Mouse (Mus musculus): Measurements from ENCODE around the gene P2rx4. TPM values are rescaled to one million over a fixed set of nuclear protein-coding genes. Genes with fewer than 3 reads are reported as not detected.

Gene P2rx4
- polyA plus RNA-seq, 1 experiment from 2014 or later = 16.7 TPM

GRCm38 (mm10) chr5:122689153-122689552 lies 18.2 kb upstream of the P2rx4 start:
- 93% methylated on average over 7 of the region's 7 CpGs for WGBS
- H3K36me3 ChIP-seq = no peaks in the 10 kb centered on the region

GRCm38 (mm10) chr5:122690486-122690885 lies 16.9 kb upstream of the P2rx4 start:
- Histone ChIP-seq H3K4me2 (no peak overlapping the region), H3K27me3 (no peaks in the 10 kb centered on the region), H3K27ac (no peak overlapping the region), H3K4me1 (replicated peaks) (peaks cover 8% of the 10 kb centered on the region; the same call in 1 of the 2 replicates), H3K4me3 (no peak overlapping the region), H3K9ac (no peak overlapping the region), H3K36me3 (no peaks in the 10 kb centered on the region), H3K9me3 (no peaks in the 10 kb centered on the region)
- WGBS = 48% methylated on average over 6 of the region's 6 CpGs
- ATAC-seq (ENCODE audit: low FRiP score) = no peak

More at GRCm38 (mm10) chr5:122689153-122689552, 18.2 kb upstream of the P2rx4 start:
- H3K4me1 ChIP-seq (replicated peaks) = peaks cover 8% of the 10 kb centered on the region; the same call in 1 of the 2 replicates
- H3K27ac ChIP-seq = no peak overlapping the region
- H3K27me3 ChIP-seq = no peaks in the 10 kb centered on the region
- H3K4me3 ChIP-seq = no peak overlapping the region
- no peaks in the 10 kb centered on the region for H3K9me3 ChIP-seq
- no peak overlapping the region for H3K4me2 ChIP-seq
- ATAC-seq (ENCODE audit: low FRiP score) = no peak
- H3K9ac ChIP-seq = no peak overlapping the region

DNA sequence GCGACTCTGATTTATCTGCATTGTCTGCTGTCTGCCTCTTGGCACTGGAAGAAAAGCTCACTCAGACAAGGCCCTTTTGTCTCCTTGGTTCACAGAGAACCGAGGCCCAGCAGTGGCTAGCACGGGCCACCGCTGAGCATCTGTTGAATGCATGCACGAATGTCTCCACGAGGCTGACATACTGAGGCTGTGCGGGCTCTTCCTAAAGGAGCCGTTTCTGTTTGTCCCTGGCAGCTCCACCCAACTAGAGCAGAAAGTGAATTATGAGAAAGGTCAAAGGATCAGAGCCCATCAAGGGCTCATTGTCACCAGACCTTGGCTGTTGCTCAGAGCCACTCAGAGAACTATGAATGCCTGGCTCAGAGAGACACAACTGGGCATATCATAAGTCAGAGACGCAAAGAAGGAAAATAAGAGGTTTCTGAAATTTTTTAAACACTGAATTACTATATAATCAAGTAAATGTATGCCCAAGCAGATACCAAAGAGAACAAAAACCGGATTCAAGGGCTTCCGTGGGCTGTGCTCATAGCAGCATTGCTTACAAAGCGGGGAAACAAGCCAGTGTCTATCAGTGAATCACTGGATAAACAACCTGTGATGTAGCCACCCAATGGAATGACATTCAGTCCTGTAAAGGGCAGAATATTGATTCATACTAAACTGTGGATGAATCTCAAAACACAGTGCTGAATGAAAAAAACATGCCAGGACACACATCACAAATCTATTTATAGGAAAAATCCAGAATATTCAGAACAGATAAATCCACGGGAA lies 13.7 kb upstream of the P2rx4 start:
- peak; percentile 93 for ATAC-seq (ENCODE audit: low FRiP score)
- Histone ChIP-seq H3K4me3 (no peak overlapping the region), H3K4me2 (no peak overlapping the region), H3K9me3 (no peaks in the 10 kb centered on the region), H3K27me3 (no peaks in the 10 kb centered on the region), H3K27ac (peak overlapping the region; percentile 66), H3K9ac (no peak overlapping the region), H3K36me3 (no peaks in the 10 kb centered on the region), H3K4me1 (replicated peaks) (peaks cover 17% of the 10 kb centered on the region; the same call in 1 of the 2 replicates)
- WGBS = 18% methylated on average over 13 of the region's 13 CpGs

GRCm38 (mm10) chr5:122695516-122695915 lies 11.8 kb upstream of the P2rx4 start:
- H3K27me3 ChIP-seq = no peaks in the 10 kb centered on the region
- no peak overlapping the region for H3K27ac ChIP-seq
- 66% methylated on average over 8 of the region's 8 CpGs for WGBS
- no peaks in the 10 kb centered on the region for H3K36me3 ChIP-seq
- no peaks in the 10 kb centered on the region for H3K9me3 ChIP-seq
- no peak overlapping the region for H3K4me3 ChIP-seq
- peaks cover 17% of the 10 kb centered on the region; the same call in 1 of the 2 replicates for H3K4me1 ChIP-seq (replicated peaks)
- H3K9ac ChIP-seq = no peak overlapping the region
- ATAC-seq (ENCODE audit: low FRiP score) = no peak
- H3K4me2 ChIP-seq = no peak overlapping the region

GRCm38 (mm10) chr5:122698041-122698700 lies 9.2 kb upstream of the P2rx4 start:
- Histone ChIP-seq H3K4me3 (no peak overlapping the region), H3K4me2 (no peak overlapping the region), H3K9ac (no peak overlapping the region), H3K27me3 (no peaks in the 10 kb centered on the region), H3K36me3 (no peaks in the 10 kb centered on the region), H3K27ac (no peak overlapping the region), H3K4me1 (replicated peaks) (peaks cover 14% of the 10 kb centered on the region; the same call in 1 of the 2 replicates), H3K9me3 (no peaks in the 10 kb centered on the region)
- no peak for ATAC-seq (ENCODE audit: low FRiP score)
- 88% methylated on average over 10 of the region's 10 CpGs for WGBS

GRCm38 (mm10) chr5:122698701-122699060 lies 8.7 kb upstream of the P2rx4 start:
- no peaks in the 10 kb centered on the region for H3K9me3 ChIP-seq
- 80% methylated on average over 9 of the region's 9 CpGs for WGBS
- ATAC-seq (ENCODE audit: low FRiP score) = no peak
- 0 out of 2 replicates have a peak, but pooled peaks cover 10% of the 10 kb centered on the region for H3K4me1 ChIP-seq (replicated peaks)
- H3K27ac ChIP-seq = no peak overlapping the region
- no peak overlapping the region for H3K9ac ChIP-seq
- no peaks in the 10 kb centered on the region for H3K36me3 ChIP-seq
- no peaks in the 10 kb centered on the region for H3K27me3 ChIP-seq
- no peak overlapping the region for H3K4me3 ChIP-seq
- H3K4me2 ChIP-seq = no peak overlapping the region

DNA sequence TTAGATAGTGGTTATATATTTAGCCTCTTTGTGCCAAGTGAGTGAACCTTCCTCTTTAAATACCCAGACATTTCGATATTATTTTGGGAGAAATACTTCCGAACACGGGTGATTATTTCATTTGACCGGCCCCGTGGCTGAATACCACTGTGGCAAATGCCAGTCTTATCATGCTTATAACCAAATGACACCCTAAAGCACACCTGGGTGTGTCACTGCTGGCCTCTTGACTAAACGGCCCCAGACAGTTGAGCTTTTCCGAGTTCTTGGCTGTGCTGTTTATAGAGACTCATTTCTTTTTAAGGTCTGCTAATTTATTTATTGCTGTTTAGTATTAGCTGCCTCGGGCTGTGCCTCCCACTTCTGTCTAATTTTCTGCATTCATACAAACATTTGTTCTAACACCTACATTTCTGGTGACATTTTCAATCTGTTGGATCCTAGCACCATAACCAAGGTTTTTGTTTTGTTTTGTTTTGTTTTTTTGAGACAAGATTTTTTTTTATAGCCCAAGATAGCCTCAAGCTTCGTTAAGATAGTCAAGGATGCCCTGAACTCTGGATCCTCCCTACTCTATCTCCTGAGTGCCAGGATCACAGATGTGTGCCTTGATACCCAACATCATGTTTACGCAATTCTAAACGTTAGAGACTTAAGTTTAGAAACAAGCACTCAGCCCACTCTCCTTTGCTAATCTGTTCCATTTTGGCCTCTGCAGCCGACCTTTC lies 7.1 kb upstream of the P2rx4 start:
- H3K4me3 ChIP-seq = no peak overlapping the region
- 89% methylated on average over 12 of the region's 12 CpGs for WGBS
- no peak overlapping the region for H3K4me2 ChIP-seq
- no peak overlapping the region for H3K27ac ChIP-seq
- ATAC-seq (ENCODE audit: low FRiP score) = no peak
- no peaks in the 10 kb centered on the region for H3K9me3 ChIP-seq
- H3K36me3 ChIP-seq = no peaks in the 10 kb centered on the region
- no peak overlapping the region for H3K9ac ChIP-seq
- H3K27me3 ChIP-seq = no peaks in the 10 kb centered on the region
- 0 out of 2 replicates have a peak, but pooled peaks cover 10% of the 10 kb centered on the region for H3K4me1 ChIP-seq (replicated peaks)

GRCm38 (mm10) chr5:122700837-122701212 lies 6.5 kb upstream of the P2rx4 start:
- Histone ChIP-seq H3K9ac (no peak overlapping the region), H3K27ac (no peak overlapping the region), H3K4me2 (no peak overlapping the region), H3K4me1 (replicated peaks) (0 out of 2 replicates have a peak, but pooled peaks cover 10% of the 10 kb centered on the region), H3K27me3 (no peaks in the 10 kb centered on the region), H3K36me3 (no peaks in the 10 kb centered on the region), H3K9me3 (no peaks in the 10 kb centered on the region), H3K4me3 (no peak overlapping the region)
- 67% methylated on average over 5 of the region's 5 CpGs for WGBS
- ATAC-seq (ENCODE audit: low FRiP score) = no peak

GRCm38 (mm10) chr5:122702156-122702555 lies 5.2 kb upstream of the P2rx4 start:
- H3K9ac ChIP-seq = no peak overlapping the region
- no peaks in the 10 kb centered on the region for H3K9me3 ChIP-seq
- no peak overlapping the region for H3K4me3 ChIP-seq
- no peak overlapping the region for H3K4me2 ChIP-seq
- 89% methylated on average over 6 of the region's 6 CpGs for WGBS
- no peak for ATAC-seq (ENCODE audit: low FRiP score)
- H3K4me1 ChIP-seq (replicated peaks) = peaks cover 14% of the 10 kb centered on the region
- H3K36me3 ChIP-seq = no peaks in the 10 kb centered on the region
- no peak overlapping the region for H3K27ac ChIP-seq
- H3K27me3 ChIP-seq = no peaks in the 10 kb centered on the region

DNA sequence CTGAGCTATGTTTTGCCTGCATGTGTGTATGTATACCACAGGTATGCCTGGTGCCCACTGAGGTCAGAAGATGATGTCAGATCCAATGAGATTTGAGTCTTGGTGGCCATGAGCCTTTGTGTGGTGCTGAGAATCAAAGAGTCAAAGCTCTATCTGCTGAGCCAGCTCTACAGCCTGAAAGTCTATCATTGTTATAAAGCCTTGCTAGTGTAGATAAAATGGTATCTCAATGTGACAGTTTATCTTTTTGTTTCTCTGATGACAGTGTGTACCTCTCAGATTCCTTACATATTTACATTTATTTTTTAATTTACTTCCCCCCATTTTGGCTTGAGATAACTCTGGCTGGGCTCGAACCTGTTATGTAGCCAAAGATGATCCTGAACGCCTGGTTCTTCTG lies 3.8 kb upstream of the P2rx4 start:
- Histone ChIP-seq H3K4me2 (no peak overlapping the region), H3K27ac (no peak overlapping the region), H3K4me3 (no peak overlapping the region), H3K4me1 (replicated peaks) (peaks cover 14% of the 10 kb centered on the region), H3K27me3 (no peaks in the 10 kb centered on the region), H3K36me3 (no peaks in the 10 kb centered on the region), H3K9ac (no peak overlapping the region), H3K9me3 (no peaks in the 10 kb centered on the region)
- WGBS = 91% methylated on average over 2 of the region's 2 CpGs
- no peak for ATAC-seq (ENCODE audit: low FRiP score)

- H3K9me3 ChIP-seq = no peaks in the 10 kb centered on the region
- no peaks in the 10 kb centered on the region for H3K36me3 ChIP-seq
- H3K4me1 ChIP-seq (replicated peaks) = peaks cover 14% of the 10 kb centered on the region
- no peak overlapping the region for H3K4me3 ChIP-seq
- H3K27me3 ChIP-seq = no peaks in the 10 kb centered on the region
- no peak overlapping the region for H3K9ac ChIP-seq
- 95% methylated on average over 4 of the region's 4 CpGs for WGBS
- no peak overlapping the region for H3K27ac ChIP-seq
- H3K4me2 ChIP-seq = no peak overlapping the region
- no peak for ATAC-seq (ENCODE audit: low FRiP score)
Measured at GRCm38 (mm10) chr5:122704571-122704970, 2.8 kb upstream of the P2rx4 start.

DNA sequence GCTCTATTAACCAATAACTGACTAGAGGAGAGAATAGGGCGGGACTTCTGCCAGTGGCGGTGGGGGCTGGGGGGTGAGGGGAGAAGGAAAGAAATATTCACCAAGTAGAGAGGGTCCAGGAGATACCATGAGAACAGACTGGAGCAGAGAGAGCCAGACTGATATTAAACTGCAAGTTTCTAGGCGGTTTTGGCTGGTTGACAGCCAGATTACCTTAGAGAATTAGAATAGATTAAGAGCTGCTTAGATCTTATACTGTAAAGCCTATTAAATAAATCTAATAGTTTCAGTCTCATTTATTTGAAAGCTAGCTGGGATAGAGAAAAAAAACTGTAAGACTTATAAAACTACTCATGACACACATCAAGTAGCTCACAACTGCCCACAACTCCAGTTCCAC lies 2.2 kb upstream of the P2rx4 start:
- Histone ChIP-seq H3K27me3 (no peaks in the 10 kb centered on the region), H3K4me1 (replicated peaks) (peaks cover 14% of the 10 kb centered on the region), H3K4me2 (no peak overlapping the region), H3K9me3 (no peaks in the 10 kb centered on the region), H3K9ac (no peak overlapping the region), H3K36me3 (no peaks in the 10 kb centered on the region), H3K27ac (no peak overlapping the region), H3K4me3 (no peak overlapping the region)
- no peak for ATAC-seq (ENCODE audit: low FRiP score)
- WGBS = 82% methylated on average over 3 of the region's 3 CpGs
